Mouse (Mus musculus) heart, postnatal 0 days (tissue): ENCODE data around the gene Olfr1179. TPM values are rescaled to one million over a fixed set of nuclear protein-coding genes. Genes with fewer than 3 reads are reported as not detected.
"Not testable (repeated sequence)": the region's sequence is repeated elsewhere in the genome, so short reads cannot be mapped to it uniquely, and the experiment has no call there.

ENCODE experiments used
- ATAC-seq: fragments of 200-750 bp; cut with Nextera tagmentation; 2 replicates; pipeline ENCODE4 v1.8.0; 2017; ENCODE audit warnings: low read depth, moderate number of reproducible peaks, moderate library complexity; ENCODE audit not compliant: insufficient read depth
- DNase-seq: peaks from one replicate; pipeline ENCODE4 v3.0.0-alpha.2; 2016; ENCODE audit warnings: low spot score
- H3K27ac ChIP-seq: fragments of 300-500 bp; sonication (generic); 2 replicates; pipeline ENCODE4 v1.5.1; 2014; ENCODE audit warnings: low read depth, mild to moderate bottlenecking
- H3K27me3 ChIP-seq: fragments of 300-500 bp; sonication (generic); 2 replicates; pipeline ENCODE4 v1.6.1; 2014; ENCODE audit warnings: low read length, mixed read lengths; ENCODE audit not compliant: control insufficient read depth, insufficient read depth
- H3K36me3 ChIP-seq: fragments of 300-500 bp; sonication (generic); replicated peaks from 2 replicates; pipeline ENCODE4 v1.6.1; 2014; ENCODE audit warnings: low read length, mixed read lengths; ENCODE audit not compliant: control insufficient read depth, insufficient read depth
- H3K4me1 ChIP-seq: fragments of 300-500 bp; sonication (generic); 2 replicates; pipeline ENCODE4 v1.6.1; 2014; ENCODE audit warnings: antibody characterized with exemption; ENCODE audit not compliant: control insufficient read depth, insufficient read depth
- H3K4me2 ChIP-seq: fragments of 300-500 bp; sonication (generic); 2 replicates; pipeline ENCODE4 v1.6.1; 2014; ENCODE audit warnings: low read depth, mild to moderate bottlenecking, low read length, moderate library complexity
- H3K4me3 ChIP-seq: fragments of 300-500 bp; sonication (generic); 2 replicates; pipeline ENCODE4 v1.5.1; 2014; ENCODE audit warnings: low read depth, low read length
- H3K9ac ChIP-seq: fragments of 300-500 bp; sonication (generic); replicated peaks from 2 replicates; pipeline ENCODE4 v1.6.1; 2014; ENCODE audit warnings: low read depth, low read length, mixed read lengths
- H3K9me3 ChIP-seq: fragments of 300-500 bp; sonication (generic); replicated peaks from 2 replicates; pipeline ENCODE4 v1.6.1; 2016; ENCODE audit warnings: low read length; ENCODE audit not compliant: control insufficient read depth
- CTCF ChIP-seq: IDR thresholded peaks from 2 replicates; pipeline ENCODE4 v1.5.1; 2016; ENCODE audit warnings: antibody characterized with exemption, control low read depth, low read depth
- EP300 ChIP-seq: IDR thresholded peaks from 2 replicates; pipeline ENCODE4 v1.6.1; 2016; ENCODE audit warnings: antibody characterized with exemption, low read depth
- WGBS: fragments of 180-500 bp; shearing (Covaris S2); extraction: QIAGEN DNeasy Blood & Tissue Kit; methylation state at CpG from one replicate; pipeline ENCODE4 v1.1.7; 2014; 5-methylcytosine and 5-hydroxymethylcytosine counted together
- polyA plus RNA-seq: library from polyadenylated mRNA; unstranded; fragments of >200 nt; fragmentation: Nextera tagmentation; extraction: Ambion mirVana; gene quantifications from 2 replicates; pipeline ENCODE4 v1.2.1, GENCODE M21; 2015
- total RNA-seq: library from RNA; depleted of rRNA; stranded (reverse); fragments of >200 nt; gene quantifications from 2 replicates; pipeline ENCODE4 v1.2.3, GENCODE M21; 2014; ENCODE audit warnings: low replicate concordance; rRNA removed

The Olfr1179 gene
- total RNA-seq (not detected in 2 replicates), polyA plus RNA-seq (not detected in 2 replicates)

GRCm38 (mm10) chr2:88406353-88406752, at the start of gene Olfr1179:
Gene Olfr1179 (minus strand): TSS chr2:88406453.
- Histone ChIP-seq H3K36me3 (no peaks in the 10 kb centered on the region), H3K4me1 (no peaks in the 10 kb centered on the region), H3K9me3 (no peaks in the 10 kb centered on the region), H3K4me3 (no peak within 1 kb of the TSS), H3K9ac (no peak within 1 kb of the TSS), H3K4me2 (no peak within 1 kb of the TSS), H3K27ac (no peak within 1 kb of the TSS), H3K27me3 (no peaks in the 10 kb centered on the region)
- 67% methylated on average over 3 of the region's 3 CpGs for WGBS
- TF ChIP-seq CTCF, result no peak
- no peak for TF ChIP-seq EP300
- DNase-seq (no peak), ATAC-seq (no peak)

- H3K36me3 ChIP-seq, H3K4me1 ChIP-seq, H3K4me2 ChIP-seq, ATAC-seq, H3K27me3 ChIP-seq, H3K9ac ChIP-seq, DNase-seq, H3K4me3 ChIP-seq, H3K9me3 ChIP-seq, H3K27ac ChIP-seq: not testable (repeated sequence)
- WGBS, result 72% methylated on average over 1 of the region's 1 CpGs
These were observed 48.3 kb upstream of the Olfr1179 start, which contains the start of gene Olfr1183 for GRCm38 (mm10) chr2:88454567-88454966. Gene Olfr1183 (plus strand): TSS chr2:88454867.

DNA sequence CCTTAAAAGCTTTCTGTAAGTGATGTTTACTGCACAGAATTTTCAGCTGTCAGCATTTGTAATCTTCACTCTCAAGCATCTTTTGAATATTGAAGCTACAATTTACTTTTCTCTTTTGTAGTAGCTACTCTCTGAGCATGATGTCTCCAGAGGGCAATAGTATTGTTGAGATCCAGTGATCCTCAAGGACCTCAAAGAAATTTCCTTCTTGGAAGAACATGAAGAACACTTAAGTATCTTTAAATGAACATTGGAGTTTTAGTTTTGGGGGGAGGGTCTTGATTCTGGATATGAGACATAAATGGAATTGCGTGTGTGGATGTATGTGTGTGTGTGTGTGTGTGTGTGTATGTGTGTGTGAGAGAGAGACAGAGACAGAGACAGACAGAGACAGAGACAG, 42.8 kb upstream of the Olfr1179 start, which contains the start of gene Gm13757:
Gene Gm13757 (minus strand): TSS at position 101 of the 400 bp plus-strand sequence.
- WGBS, result 75% methylated on average over 1 of the region's 1 CpGs
- no peak for ATAC-seq

GRCm38 (mm10) chr2:88426071-88426470, 19.8 kb upstream of the Olfr1179 start, which contains the start of gene Olfr1181:
Gene Olfr1181 (minus strand): TSS chr2:88426171.
- Histone ChIP-seq H3K36me3 (no peaks in the 10 kb centered on the region), H3K9ac (no peak within 1 kb of the TSS), H3K4me2 (no peak within 1 kb of the TSS), H3K9me3 (0 out of 2 replicates have a peak, but pooled peaks cover 3% of the 10 kb centered on the region), H3K27me3 (no peaks in the 10 kb centered on the region), H3K27ac (no peak within 1 kb of the TSS), H3K4me3 (no peak within 1 kb of the TSS), H3K4me1 (no peaks in the 10 kb centered on the region)
- no peak for DNase-seq
- no peak for TF ChIP-seq CTCF
- TF ChIP-seq EP300, result no peak
- ATAC-seq, result no peak
- 78% methylated on average over 1 of the region's 1 CpGs for WGBS

More for the DNA sequence above, 42.8 kb upstream of the Olfr1179 start, which contains the start of gene Gm13757:
- Histone ChIP-seq H3K4me2 (no peak within 1 kb of the TSS), H3K9ac (no peak within 1 kb of the TSS), H3K4me3 (no peak within 1 kb of the TSS), H3K36me3 (no peaks in the 10 kb centered on the region), H3K27ac (no peak within 1 kb of the TSS), H3K9me3 (no peaks in the 10 kb centered on the region), H3K27me3 (no peaks in the 10 kb centered on the region), H3K4me1 (no peaks in the 10 kb centered on the region)
- DNase-seq, result no peak
- no peak for TF ChIP-seq CTCF
- TF ChIP-seq EP300, result no peak

DNA sequence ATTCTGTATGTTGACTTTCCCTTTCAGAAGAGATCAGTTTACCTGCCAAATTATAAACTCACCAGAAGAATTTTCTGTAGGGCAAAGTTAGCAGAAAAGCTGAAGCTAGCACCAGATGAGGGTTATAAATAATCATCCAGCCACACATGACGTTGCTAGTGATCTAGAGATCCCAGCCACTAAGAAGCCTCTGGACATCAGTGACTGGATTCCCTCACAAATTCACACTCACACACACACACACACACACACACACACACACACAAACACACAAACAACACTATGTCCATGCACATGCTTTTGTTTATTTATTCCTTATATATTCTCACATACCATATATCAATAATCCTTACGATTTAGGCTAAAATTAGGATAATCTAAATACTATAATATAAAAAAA, 12.8 kb upstream of the Olfr1179 start, which contains the start of gene Olfr1180:
Gene Olfr1180 (minus strand): TSS at position 101 of the 400 bp plus-strand sequence.
- Histone ChIP-seq H3K27me3 (no peaks in the 10 kb centered on the region), H3K4me1 (no peaks in the 10 kb centered on the region), H3K36me3 (no peaks in the 10 kb centered on the region), H3K9ac (no peak within 1 kb of the TSS), H3K27ac (no peak within 1 kb of the TSS), H3K4me3 (no peak within 1 kb of the TSS), H3K9me3 (no peaks in the 10 kb centered on the region), H3K4me2 (no peak within 1 kb of the TSS)
- ATAC-seq (no peak), DNase-seq (no peak)
- TF ChIP-seq EP300 (no peak), CTCF (no peak)
- WGBS, result 55% methylated on average over 2 of the region's 2 CpGs

DNA sequence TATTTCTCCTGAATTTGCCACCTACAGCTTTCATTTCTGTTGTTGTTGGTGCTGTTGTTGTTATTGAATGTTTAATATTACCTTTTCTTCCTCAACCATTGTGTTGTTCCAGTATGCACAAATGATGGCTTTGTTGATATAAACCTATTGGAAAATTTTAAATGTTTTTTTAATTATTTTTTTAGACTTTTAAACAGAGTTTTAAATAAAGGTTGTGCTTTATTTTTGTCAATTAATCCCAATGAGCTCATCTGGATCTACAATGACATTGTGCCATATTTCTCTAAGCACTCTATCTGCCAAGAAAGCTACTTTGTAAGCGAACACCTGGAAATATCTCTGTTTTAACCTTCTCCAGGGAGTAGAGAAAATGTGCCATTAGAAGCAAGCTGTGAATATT, 19.5 kb downstream of the Olfr1179 start, which contains the start of gene Olfr1178:
Gene Olfr1178 (plus strand): TSS at position 301 of the 400 bp plus-strand sequence.
- Histone ChIP-seq H3K36me3 (no peaks in the 10 kb centered on the region), H3K9ac (no peak within 1 kb of the TSS), H3K9me3 (no peaks in the 10 kb centered on the region), H3K4me3 (no peak within 1 kb of the TSS), H3K4me2 (no peak within 1 kb of the TSS), H3K4me1 (no peaks in the 10 kb centered on the region), H3K27me3 (no peaks in the 10 kb centered on the region), H3K27ac (no peak within 1 kb of the TSS)
- ATAC-seq (no peak), DNase-seq (no peak)
- 61% methylated on average over 1 of the region's 1 CpGs for WGBS
- TF ChIP-seq EP300, result no peak
